Comparison of ENCODE assay signal across 12 mouse cellular contexts in genomic region chr2:3333761-3334160, GRCm38 (mm10). TPM values are rescaled to one million over a fixed set of nuclear protein-coding genes. Genes with fewer than 3 reads are reported as not detected.
"Had no signal": no experiment of that assay in that cellular context is flagged by ENCODE, and none has a peak within 500 bp of the region (broad histone marks: within the 10 kb centered on the region; RNA-seq: fewer than 3 reads in every experiment).

No protein-coding gene starts in this region.

- H3K27ac ChIP-seq: limb, embryonic 13.5 days had no signal

- DNase-seq: kidney, adult 18-20 months; kidney, postnatal 10 days; kidney, postnatal 4 days; left cerebral cortex, postnatal 4 days; lung, adult 18-20 months; retina, postnatal 1 day; right cerebral cortex, postnatal 25 days; thymus, postnatal 36 days had no signal

- H3K9me3 ChIP-seq: limb, embryonic 13.5 days; midbrain, embryonic 12.5 days; neural tube, embryonic 13.5 days had no signal

- H3K9ac ChIP-seq: midbrain, embryonic 12.5 days had no signal

RNA-seq across cellular contexts. Expression of gene Acbd7, which starts 2.2 kb away (rescaled TPM):
- polyA plus RNA-seq: midbrain, embryonic 12.5 days; small intestine, adult 2 months had no signal
